Mouse (Mus musculus) splenic B cell, adult 2 months (primary cell): Measurements from ENCODE around the gene Zbtb17.

Source experiments
- DNase-seq: peaks from one replicate; pipeline ENCODE4 v3.0.0-alpha.2; 2011; ENCODE audit warnings: low read depth, low spot score
- H3K27me3 ChIP-seq: 2 replicates; pipeline ENCODE4 v1.6.1; 2012; ENCODE audit warnings: mild to moderate bottlenecking, low read length, moderate library complexity, mixed read lengths; ENCODE audit not compliant: control insufficient read depth, poor library complexity, insufficient read depth, severe bottlenecking
- H3K36me3 ChIP-seq: 2 replicates; pipeline ENCODE4 v1.6.1; 2012; ENCODE audit warnings: mild to moderate bottlenecking, low read length, moderate library complexity, mixed read lengths; ENCODE audit not compliant: control insufficient read depth, poor library complexity, insufficient read depth, severe bottlenecking

Gene Zbtb17

GRCm38 (mm10) chr4:141444451-141445327, at the start of gene Zbtb17:
TSS of gene Zbtb17 (plus strand) at chr4:141444654.
- Histone ChIP-seq H3K36me3 (no peaks in the 10 kb centered on the region; the same call in 1 of the 2 replicates), H3K27me3 (no peaks in the 10 kb centered on the region; the same call in 1 of the 2 replicates)
- DNase-seq = peak; percentile 92

- no peak for DNase-seq
- no peaks in the 10 kb centered on the region for H3K36me3 ChIP-seq
- no peaks in the 10 kb centered on the region for H3K27me3 ChIP-seq
These were observed 49.7 kb upstream of the Zbtb17 start for GRCm38 (mm10) chr4:141394751-141395150.

- no peaks in the 10 kb centered on the region for H3K36me3 ChIP-seq
- H3K27me3 ChIP-seq = no peaks in the 10 kb centered on the region
- no peak for DNase-seq
These were observed 46.6 kb upstream of the Zbtb17 start for GRCm38 (mm10) chr4:141397861-141398260.

GRCm38 (mm10) chr4:141398545-141398944, 45.9 kb upstream of the Zbtb17 start, which contains the start of gene Clcnka:
TSS of gene Clcnka (minus strand) at chr4:141398724.
- no peak for DNase-seq
- Histone ChIP-seq H3K36me3 (no peaks in the 10 kb centered on the region), H3K27me3 (no peaks in the 10 kb centered on the region)

GRCm38 (mm10) chr4:141400171-141400570, 44.3 kb upstream of the Zbtb17 start:
- no peaks in the 10 kb centered on the region for H3K27me3 ChIP-seq
- DNase-seq = no peak
- no peaks in the 10 kb centered on the region for H3K36me3 ChIP-seq

DNA sequence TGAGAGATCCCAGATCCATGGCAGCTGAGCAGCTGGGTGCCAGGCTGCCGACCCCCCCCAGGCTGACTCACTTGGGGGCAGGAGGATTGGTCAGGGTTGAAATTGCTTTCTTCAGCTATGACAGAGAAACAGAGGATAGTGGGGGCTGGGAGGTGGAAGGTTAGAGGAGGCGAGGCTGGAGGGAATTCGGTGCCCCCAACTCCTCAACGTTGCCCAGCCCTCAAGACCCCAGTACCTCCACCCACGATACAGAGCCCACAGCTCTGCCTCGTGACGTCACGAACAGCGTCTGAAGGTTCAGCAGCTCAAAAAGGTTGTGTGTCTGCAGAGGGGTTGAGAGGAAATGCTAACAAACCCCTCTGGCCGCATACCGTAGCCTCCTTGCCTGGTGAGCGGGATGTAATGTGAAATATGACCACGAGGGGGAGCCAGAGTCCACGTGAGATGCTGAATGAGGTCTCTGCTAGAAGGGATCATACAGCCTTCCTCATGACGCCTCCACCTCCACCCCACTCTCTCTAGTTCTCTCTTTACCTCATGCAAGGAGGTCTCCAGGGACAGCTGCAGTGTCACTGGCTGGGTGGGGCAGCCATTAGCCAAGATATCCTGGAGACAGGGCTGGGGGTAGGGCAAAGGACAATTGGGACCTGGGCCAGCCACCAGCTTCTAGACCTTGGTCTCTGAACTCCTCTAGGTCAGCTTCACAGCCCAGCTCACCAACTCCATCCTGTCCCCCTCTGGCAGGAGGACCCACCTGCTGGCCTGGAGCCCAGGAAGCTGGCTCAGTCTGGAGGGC, 39.7 kb upstream of the Zbtb17 start:
- DNase-seq = peak; percentile 94
- Histone ChIP-seq H3K36me3 (no peaks in the 10 kb centered on the region), H3K27me3 (no peaks in the 10 kb centered on the region)

DNA sequence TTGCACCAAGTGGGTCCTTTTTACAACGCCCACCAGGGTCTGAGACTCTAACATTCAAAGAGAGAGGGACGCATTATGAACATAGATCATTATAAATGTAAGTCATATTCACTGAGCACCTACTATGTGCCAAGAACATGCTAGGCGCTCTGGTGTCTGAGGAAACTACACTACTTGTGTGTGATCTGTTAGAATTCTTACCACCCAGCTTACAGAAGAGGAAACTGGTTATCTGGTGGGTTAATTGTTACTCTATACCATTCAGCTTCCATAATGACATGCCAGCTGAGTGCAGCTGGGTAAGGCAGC, 39.2 kb upstream of the Zbtb17 start:
- DNase-seq = no peak
- Histone ChIP-seq H3K36me3 (no peaks in the 10 kb centered on the region), H3K27me3 (no peaks in the 10 kb centered on the region)

DNA sequence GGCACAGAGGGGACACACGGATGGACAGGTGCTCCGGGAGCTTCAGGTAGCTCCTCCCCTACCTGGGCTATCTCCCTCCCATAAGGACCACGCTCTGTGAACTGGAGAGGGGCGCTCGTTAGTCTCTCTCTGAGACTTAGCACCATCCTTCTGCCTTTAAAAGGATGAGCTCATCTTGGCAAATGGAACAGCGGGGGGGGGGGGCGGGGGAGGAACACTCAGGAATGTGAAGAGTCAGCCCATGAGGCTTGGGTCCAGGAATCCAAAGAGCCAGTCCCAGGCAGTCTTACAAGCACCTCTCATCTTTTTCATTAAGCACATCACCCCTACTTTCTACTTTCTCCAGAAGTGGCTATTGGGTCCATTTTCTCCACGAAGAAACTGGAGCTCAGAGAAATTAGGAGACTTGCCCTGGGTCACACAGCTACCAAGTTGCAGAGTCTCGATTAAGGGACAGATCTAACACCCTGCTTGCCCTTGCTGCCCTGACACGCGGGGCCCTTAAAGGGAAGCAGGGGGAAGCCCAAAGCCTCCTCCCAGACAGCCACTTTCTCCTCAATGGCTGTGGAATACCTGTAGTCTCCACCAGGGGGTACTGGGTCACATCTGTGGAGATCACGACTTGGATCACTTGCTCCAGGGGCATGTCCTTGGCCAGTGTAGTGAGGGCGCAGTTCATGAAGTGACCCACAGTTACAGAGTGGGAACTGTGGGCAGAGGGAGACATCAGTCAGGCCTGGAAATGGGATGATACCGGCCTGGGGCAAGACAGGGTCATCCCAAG, 37.7 kb upstream of the Zbtb17 start:
- peak; percentile 74 for DNase-seq
- H3K36me3 ChIP-seq = no peaks in the 10 kb centered on the region
- H3K27me3 ChIP-seq = no peaks in the 10 kb centered on the region

- Histone ChIP-seq H3K27me3 (no peaks in the 10 kb centered on the region), H3K36me3 (no peaks in the 10 kb centered on the region)
- DNase-seq = no peak
These were observed 35.9 kb upstream of the Zbtb17 start for GRCm38 (mm10) chr4:141408577-141408976.

DNA sequence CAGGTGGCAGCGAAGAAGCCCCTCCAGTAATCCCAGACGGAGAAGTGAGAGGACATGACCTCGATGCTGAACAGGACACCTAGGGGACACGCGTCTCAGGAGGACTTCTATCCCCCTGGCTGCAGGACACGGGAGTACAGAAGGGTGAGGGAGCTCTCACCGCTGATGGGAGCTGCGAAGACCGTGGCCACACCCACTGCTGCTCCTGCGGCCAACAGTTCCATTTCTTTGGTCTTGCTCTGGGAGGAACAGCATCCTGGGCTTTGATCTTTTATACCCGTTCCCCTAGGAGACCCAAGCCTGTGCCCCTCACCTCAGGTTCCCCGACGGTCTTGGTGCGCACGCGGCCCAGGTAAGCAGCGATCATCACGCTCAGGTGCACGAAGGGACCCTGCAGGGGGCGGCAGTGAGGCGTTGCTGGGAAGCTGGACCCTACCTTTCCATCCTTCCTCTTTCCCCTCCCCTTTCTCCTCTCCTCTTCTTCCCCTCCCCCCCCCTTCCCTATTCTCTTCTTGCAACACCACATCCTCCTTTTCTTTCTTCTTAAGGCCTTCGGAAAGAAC, 32.9 kb upstream of the Zbtb17 start:
- Histone ChIP-seq H3K27me3 (no peaks in the 10 kb centered on the region), H3K36me3 (no peaks in the 10 kb centered on the region)
- DNase-seq = peak; percentile 34

GRCm38 (mm10) chr4:141415924-141416323, 28.5 kb upstream of the Zbtb17 start, which contains the start of gene Clcnkb:
TSS of gene Clcnkb (minus strand) at chr4:141416014.
- DNase-seq = no peak
- no peaks in the 10 kb centered on the region for H3K36me3 ChIP-seq
- no peaks in the 10 kb centered on the region for H3K27me3 ChIP-seq

DNA sequence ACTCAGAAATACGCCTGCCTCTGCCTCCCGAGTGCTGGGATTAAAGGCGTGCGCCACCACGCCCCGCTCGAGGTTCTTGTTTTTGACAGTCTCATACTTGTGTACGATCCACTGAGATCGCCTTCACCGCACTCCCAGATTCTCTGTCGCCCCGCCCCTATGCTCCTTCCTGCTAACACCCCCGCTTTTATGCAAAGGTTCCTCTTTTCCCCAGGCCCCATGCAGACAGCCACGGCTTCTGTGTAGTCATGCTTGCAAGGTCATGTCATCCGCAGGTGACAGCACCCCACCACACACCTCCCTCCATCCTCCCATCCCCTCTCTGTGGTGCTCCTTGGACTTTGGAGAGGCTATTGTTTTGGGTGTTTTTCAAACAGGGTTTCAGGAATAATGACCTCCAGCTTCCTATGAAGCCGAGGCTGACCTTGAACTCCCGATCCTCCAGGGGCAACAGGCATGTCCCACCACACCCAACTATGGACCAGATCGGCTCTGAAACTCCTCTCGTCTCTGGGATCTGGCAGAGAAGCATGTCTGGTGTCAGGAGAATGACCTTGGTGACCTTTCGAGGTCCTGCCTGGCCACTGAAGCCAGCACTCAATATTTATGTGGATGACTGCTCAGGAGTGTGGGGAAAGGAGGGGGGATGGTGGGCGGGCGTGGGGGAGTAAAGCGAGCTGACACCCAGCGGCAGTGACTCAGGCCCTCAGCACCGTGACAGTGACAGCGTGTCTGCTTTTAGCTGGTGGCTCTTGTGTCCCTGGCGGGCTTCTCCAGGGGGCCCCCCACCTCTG, 24.9 kb upstream of the Zbtb17 start:
- Histone ChIP-seq H3K27me3 (no peaks in the 10 kb centered on the region), H3K36me3 (no peaks in the 10 kb centered on the region)
- DNase-seq = peak; percentile 90

GRCm38 (mm10) chr4:141420192-141420829, 24.1 kb upstream of the Zbtb17 start, which contains the start of gene Hspb7:
TSS of gene Hspb7 (plus strand) at chr4:141420779.
- no peak for DNase-seq
- no peaks in the 10 kb centered on the region for H3K27me3 ChIP-seq
- no peaks in the 10 kb centered on the region for H3K36me3 ChIP-seq
